Mouse (Mus musculus): Measurements from ENCODE around the gene Vps4b.

DNA sequence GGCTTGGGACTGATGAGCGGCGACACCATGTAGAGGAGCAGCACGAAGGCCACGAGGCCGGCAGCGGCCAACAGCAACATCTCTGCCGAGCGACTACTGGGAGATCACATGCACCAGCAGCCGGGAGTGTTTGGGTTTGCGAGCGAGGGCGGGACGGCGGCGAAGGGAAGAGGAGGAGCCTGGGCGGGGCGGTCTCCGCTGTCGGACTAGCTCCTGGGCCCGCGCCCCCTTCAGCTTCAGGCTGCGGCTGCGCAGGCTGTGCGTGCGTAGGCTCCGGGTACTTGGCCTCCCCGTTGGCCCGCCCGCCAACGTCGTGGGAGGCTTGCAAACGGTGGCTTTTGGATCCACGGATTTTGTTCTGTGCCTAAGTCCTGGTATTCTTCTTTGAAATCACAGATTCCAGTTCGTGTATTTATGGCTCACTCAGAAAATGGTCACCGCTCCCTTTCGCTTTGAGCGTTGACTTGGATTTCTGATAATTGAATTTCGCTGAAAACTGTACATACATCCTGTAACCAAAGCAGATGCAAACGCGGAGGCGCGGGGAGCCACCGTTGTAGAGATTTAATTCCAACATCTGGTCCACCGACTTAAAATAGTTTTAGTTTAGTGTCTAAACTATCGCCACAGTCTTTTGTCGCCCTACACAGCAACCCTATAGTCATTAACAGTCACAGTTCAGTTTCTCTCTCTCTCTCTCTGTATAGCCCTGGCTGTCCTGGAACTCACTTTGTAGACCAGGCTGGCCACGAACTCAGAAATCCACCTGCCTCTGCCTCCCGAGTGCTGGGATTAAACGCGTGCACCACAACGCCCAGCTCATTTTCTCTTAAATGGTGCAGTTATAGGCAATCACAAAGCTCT, 36.7 kb downstream of the Vps4b start, which contains the start of gene Kdsr:
- peak; percentile 18; the same call in 1 of the 2 replicates for TF ChIP-seq CTCF (IDR thresholded peaks at IDR 0.05; ENCODE audit: low read depth)
- no peak for TF ChIP-seq EP300 (IDR thresholded peaks at IDR 0.05; ENCODE audit: low read depth)
